Mouse (Mus musculus) limb, embryonic 12.5 days (tissue): ENCODE results near the gene Mdga2. TPM values are rescaled to one million over a fixed set of nuclear protein-coding genes. Genes with fewer than 3 reads are reported as not detected.

Source experiments
- ATAC-seq: fragments of 200-750 bp; cut with Nextera tagmentation; 2 replicates; pipeline ENCODE4 v1.8.0; 2017; ENCODE audit warnings: low read depth, moderate TSS enrichment; ENCODE audit not compliant: insufficient number of reproducible peaks, insufficient read depth, low FRiP score, low TSS enrichment
- H3K27ac ChIP-seq: fragments of 300-500 bp; sonication (generic); 2 replicates; pipeline ENCODE4 v1.5.1; 2016; ENCODE audit warnings: mild to moderate bottlenecking, moderate library complexity
- H3K27me3 ChIP-seq: fragments of 300-500 bp; sonication (generic); 2 replicates; pipeline ENCODE4 v1.6.1; 2016; ENCODE audit warnings: mild to moderate bottlenecking, moderate library complexity
- H3K36me3 ChIP-seq: fragments of 300-500 bp; sonication (generic); 2 replicates; pipeline ENCODE4 v1.6.1; 2016; ENCODE audit warnings: mild to moderate bottlenecking, moderate library complexity
- H3K4me1 ChIP-seq: fragments of 300-500 bp; sonication (generic); replicated peaks from 2 replicates; pipeline ENCODE4 v1.6.1; 2016
- H3K4me2 ChIP-seq: fragments of 300-500 bp; sonication (generic); 2 replicates; pipeline ENCODE4 v1.6.1; 2016; ENCODE audit warnings: mild to moderate bottlenecking, moderate library complexity
- H3K4me3 ChIP-seq: fragments of 300-500 bp; sonication (generic); replicated peaks from 2 replicates; pipeline ENCODE4 v1.5.1; 2016; ENCODE audit warnings: mild to moderate bottlenecking
- H3K9ac ChIP-seq: fragments of 300-500 bp; sonication (generic); replicated peaks from 2 replicates; pipeline ENCODE4 v1.6.1; 2016; ENCODE audit warnings: mild to moderate bottlenecking, moderate library complexity
- H3K9me3 ChIP-seq: fragments of 300-500 bp; sonication (generic); 2 replicates; pipeline ENCODE4 v1.6.1; 2016; ENCODE audit warnings: mild to moderate bottlenecking, moderate library complexity
- whole genome bisulfite sequencing: fragments of 180-500 bp; shearing (Covaris S2); methylation state at CpG from one replicate; pipeline ENCODE4 v1.1.7; 2016; 5-methylcytosine and 5-hydroxymethylcytosine counted together
- polyA plus RNA-seq: library from polyadenylated mRNA; unstranded; fragments of >200 nt; fragmentation: Nextera tagmentation; extraction: Ambion mirVana; gene quantifications from 2 replicates; pipeline ENCODE4 v1.2.1, GENCODE M21; 2016

Mdga2 gene
- polyA plus RNA-seq, 1 experiment from 2014 or later = 1.3 TPM

GRCm38 (mm10) chr12:66648605-66649552, 573.5 kb downstream of the Mdga2 start:
- Histone ChIP-seq H3K4me1 (no peaks in the 10 kb centered on the region), H3K27me3 (no peaks in the 10 kb centered on the region), H3K4me3 (no peak overlapping the region), H3K9me3 (no peaks in the 10 kb centered on the region), H3K9ac (no peak overlapping the region), H3K4me2 (no peak overlapping the region), H3K27ac (no peak overlapping the region), H3K36me3 (no peaks in the 10 kb centered on the region)
- no peak for ATAC-seq
- 74% methylated on average over 12 of the region's 12 CpGs for WGBS

GRCm38 (mm10) chr12:66640408-66640807, 581.9 kb downstream of the Mdga2 start:
- no peak for ATAC-seq
- Histone ChIP-seq H3K27me3 (no peaks in the 10 kb centered on the region), H3K27ac (no peak overlapping the region), H3K9me3 (no peaks in the 10 kb centered on the region), H3K4me3 (no peak overlapping the region), H3K36me3 (no peaks in the 10 kb centered on the region), H3K4me1 (no peaks in the 10 kb centered on the region), H3K9ac (no peak overlapping the region), H3K4me2 (no peak overlapping the region)
- WGBS = 50% methylated on average over 1 of the region's 1 CpGs

GRCm38 (mm10) chr12:66619944-66620343, 602.4 kb downstream of the Mdga2 start:
- ATAC-seq = no peak
- 89% methylated on average over 3 of the region's 3 CpGs for WGBS

GRCm38 (mm10) chr12:66591617-66592230, 630.6 kb downstream of the Mdga2 start:
- H3K27me3 ChIP-seq = no peaks in the 10 kb centered on the region
- no peaks in the 10 kb centered on the region for H3K36me3 ChIP-seq
- no peaks in the 10 kb centered on the region for H3K4me1 ChIP-seq
- no peak overlapping the region for H3K9ac ChIP-seq
- no peak overlapping the region for H3K27ac ChIP-seq
- ATAC-seq = no peak
- no peak overlapping the region for H3K4me3 ChIP-seq
- no peaks in the 10 kb centered on the region for H3K9me3 ChIP-seq
- WGBS = 50% methylated on average over 1 of the region's 1 CpGs
- no peak overlapping the region for H3K4me2 ChIP-seq

More at GRCm38 (mm10) chr12:66619944-66620343, 602.4 kb downstream of the Mdga2 start:
- Histone ChIP-seq H3K4me1 (no peaks in the 10 kb centered on the region), H3K4me3 (no peak overlapping the region), H3K36me3 (no peaks in the 10 kb centered on the region), H3K27ac (no peak overlapping the region), H3K27me3 (no peaks in the 10 kb centered on the region), H3K9me3 (no peaks in the 10 kb centered on the region), H3K9ac (no peak overlapping the region), H3K4me2 (no peak overlapping the region)

- Histone ChIP-seq H3K9ac (no peak overlapping the region), H3K4me3 (no peak overlapping the region), H3K36me3 (no peaks in the 10 kb centered on the region), H3K9me3 (no peaks in the 10 kb centered on the region), H3K4me1 (no peaks in the 10 kb centered on the region), H3K27ac (no peak overlapping the region), H3K4me2 (no peak overlapping the region), H3K27me3 (no peaks in the 10 kb centered on the region)
- WGBS = 85% methylated on average over 1 of the region's 1 CpGs
- no peak for ATAC-seq
These were observed 657.0 kb downstream of the Mdga2 start for GRCm38 (mm10) chr12:66565396-66565795.

GRCm38 (mm10) chr12:66556846-66557245, 665.5 kb downstream of the Mdga2 start:
- ATAC-seq = no peak
- H3K4me1 ChIP-seq = no peaks in the 10 kb centered on the region
- H3K9me3 ChIP-seq = no peaks in the 10 kb centered on the region
- H3K4me3 ChIP-seq = no peak overlapping the region
- no peak overlapping the region for H3K9ac ChIP-seq
- H3K36me3 ChIP-seq = no peaks in the 10 kb centered on the region
- H3K27me3 ChIP-seq = no peaks in the 10 kb centered on the region
- H3K27ac ChIP-seq = no peak overlapping the region
- WGBS = 83% methylated on average over 3 of the region's 3 CpGs
- no peak overlapping the region for H3K4me2 ChIP-seq

- no peak for ATAC-seq
- Histone ChIP-seq H3K9me3 (no peaks in the 10 kb centered on the region), H3K4me1 (no peaks in the 10 kb centered on the region), H3K9ac (no peak overlapping the region), H3K36me3 (no peaks in the 10 kb centered on the region), H3K4me2 (no peak overlapping the region), H3K4me3 (no peak overlapping the region), H3K27me3 (no peaks in the 10 kb centered on the region), H3K27ac (no peak overlapping the region)
- 84% methylated on average over 2 of the region's 2 CpGs for WGBS
These were observed 666.0 kb downstream of the Mdga2 start for GRCm38 (mm10) chr12:66556178-66556820.

GRCm38 (mm10) chr12:66524973-66525372, 697.4 kb downstream of the Mdga2 start:
- WGBS = 68% methylated on average over 2 of the region's 2 CpGs
- Histone ChIP-seq H3K9me3 (no peaks in the 10 kb centered on the region), H3K4me2 (no peak overlapping the region), H3K36me3 (no peaks in the 10 kb centered on the region), H3K27ac (no peak overlapping the region), H3K4me3 (no peak overlapping the region), H3K9ac (no peak overlapping the region), H3K4me1 (no peaks in the 10 kb centered on the region), H3K27me3 (no peaks in the 10 kb centered on the region)
- no peak for ATAC-seq

GRCm38 (mm10) chr12:66499258-66499657, 723.1 kb downstream of the Mdga2 start:
- Histone ChIP-seq H3K4me1 (no peaks in the 10 kb centered on the region), H3K36me3 (no peaks in the 10 kb centered on the region), H3K9me3 (no peaks in the 10 kb centered on the region), H3K27ac (no peak overlapping the region), H3K9ac (no peak overlapping the region), H3K27me3 (no peaks in the 10 kb centered on the region), H3K4me3 (no peak overlapping the region), H3K4me2 (no peak overlapping the region)
- ATAC-seq = no peak
- WGBS = 76% methylated on average over 4 of the region's 4 CpGs

GRCm38 (mm10) chr12:66470868-66471267, 751.5 kb downstream of the Mdga2 start:
- H3K27ac ChIP-seq = no peak overlapping the region
- no peaks in the 10 kb centered on the region for H3K4me1 ChIP-seq
- no peak overlapping the region for H3K9ac ChIP-seq
- no peak for ATAC-seq
- no peaks in the 10 kb centered on the region for H3K27me3 ChIP-seq
- H3K4me2 ChIP-seq = no peak overlapping the region
- 55% methylated on average over 4 of the region's 4 CpGs for WGBS
- H3K36me3 ChIP-seq = no peaks in the 10 kb centered on the region
- H3K9me3 ChIP-seq = no peaks in the 10 kb centered on the region
- no peak overlapping the region for H3K4me3 ChIP-seq

GRCm38 (mm10) chr12:66470243-66470863, 752.0 kb downstream of the Mdga2 start:
- H3K27ac ChIP-seq = no peak overlapping the region
- WGBS = 90% methylated on average over 8 of the region's 8 CpGs
- H3K9me3 ChIP-seq = no peaks in the 10 kb centered on the region
- no peak overlapping the region for H3K9ac ChIP-seq
- ATAC-seq = no peak
- no peaks in the 10 kb centered on the region for H3K36me3 ChIP-seq
- no peaks in the 10 kb centered on the region for H3K27me3 ChIP-seq
- H3K4me3 ChIP-seq = no peak overlapping the region
- no peak overlapping the region for H3K4me2 ChIP-seq
- H3K4me1 ChIP-seq = no peaks in the 10 kb centered on the region
